Mouse (Mus musculus) midbrain, postnatal 0 days (tissue): ENCODE data around the gene Gm17409. TPM values are rescaled to one million over a fixed set of nuclear protein-coding genes. Genes with fewer than 3 reads are reported as not detected.

Source experiments
- ATAC-seq: fragments of 200-750 bp; cut with Nextera tagmentation; 2 replicates; pipeline ENCODE4 v1.8.0; 2017; ENCODE audit warnings: moderate number of reproducible peaks, mild to moderate bottlenecking, moderate TSS enrichment, moderate library complexity; ENCODE audit not compliant: low FRiP score
- DNase-seq: peaks from one replicate; pipeline ENCODE4 v3.0.0-alpha.2; 2015; ENCODE audit warnings: low spot score
- H3K27ac ChIP-seq: fragments of 300-500 bp; sonication (generic); 2 replicates; pipeline ENCODE4 v1.5.1; 2014; ENCODE audit warnings: low read depth, mild to moderate bottlenecking, low read length, mixed read lengths
- H3K27me3 ChIP-seq: fragments of 300-500 bp; sonication (generic); 2 replicates; pipeline ENCODE4 v1.6.1; 2014; ENCODE audit warnings: low read length, control low read depth, mixed read lengths; ENCODE audit not compliant: insufficient read depth
- H3K36me3 ChIP-seq: fragments of 300-500 bp; sonication (generic); 2 replicates; pipeline ENCODE4 v1.6.1; 2014; ENCODE audit warnings: low read length, control low read depth, mixed read lengths; ENCODE audit not compliant: insufficient read depth
- H3K4me1 ChIP-seq: fragments of 300-500 bp; sonication (generic); 2 replicates; pipeline ENCODE4 v1.6.1; 2014; ENCODE audit warnings: mild to moderate bottlenecking, control low read depth, antibody characterized with exemption, low read length, mixed read lengths; ENCODE audit not compliant: insufficient read depth
- H3K4me2 ChIP-seq: fragments of 300-500 bp; sonication (generic); 2 replicates; pipeline ENCODE4 v1.6.1; 2014; ENCODE audit warnings: low read depth, mild to moderate bottlenecking, low read length, mixed read lengths; ENCODE audit not compliant: poor library complexity, severe bottlenecking
- H3K4me3 ChIP-seq: fragments of 300-500 bp; sonication (generic); 2 replicates; pipeline ENCODE4 v1.5.1; 2014; ENCODE audit warnings: low read depth, mild to moderate bottlenecking, low read length, moderate library complexity
- H3K9ac ChIP-seq: fragments of 300-500 bp; sonication (generic); replicated peaks from 2 replicates; pipeline ENCODE4 v1.6.1; 2014; ENCODE audit warnings: mild to moderate bottlenecking, low read length, moderate library complexity, mixed read lengths; ENCODE audit not compliant: poor library complexity, severe bottlenecking
- H3K9me3 ChIP-seq: fragments of 300-500 bp; sonication (generic); 2 replicates; pipeline ENCODE4 v1.6.1; 2016; ENCODE audit warnings: low read length, control low read depth
- CTCF ChIP-seq: IDR thresholded peaks from 2 replicates; pipeline ENCODE4 v1.5.1; 2016; ENCODE audit warnings: antibody characterized with exemption, mild to moderate bottlenecking
- WGBS: fragments of 180-500 bp; shearing (Covaris S2); extraction: QIAGEN DNeasy Blood & Tissue Kit; methylation state at CpG from one replicate; pipeline ENCODE4 v1.1.7; 2014; 5-methylcytosine and 5-hydroxymethylcytosine counted together
- polyA plus RNA-seq: library from polyadenylated mRNA; unstranded; fragments of >200 nt; fragmentation: Nextera tagmentation; extraction: Ambion mirVana; gene quantifications from 2 replicates; pipeline ENCODE4 v1.2.1, GENCODE M21; 2015
- total RNA-seq: library from RNA; depleted of rRNA; stranded (reverse); fragments of >200 nt; gene quantifications from 2 replicates; pipeline ENCODE4 v1.2.3, GENCODE M21; 2014

Gene Gm17409
- total and polyA plus RNA-seq, 2 experiments from 2014 or later: not detected

DNA sequence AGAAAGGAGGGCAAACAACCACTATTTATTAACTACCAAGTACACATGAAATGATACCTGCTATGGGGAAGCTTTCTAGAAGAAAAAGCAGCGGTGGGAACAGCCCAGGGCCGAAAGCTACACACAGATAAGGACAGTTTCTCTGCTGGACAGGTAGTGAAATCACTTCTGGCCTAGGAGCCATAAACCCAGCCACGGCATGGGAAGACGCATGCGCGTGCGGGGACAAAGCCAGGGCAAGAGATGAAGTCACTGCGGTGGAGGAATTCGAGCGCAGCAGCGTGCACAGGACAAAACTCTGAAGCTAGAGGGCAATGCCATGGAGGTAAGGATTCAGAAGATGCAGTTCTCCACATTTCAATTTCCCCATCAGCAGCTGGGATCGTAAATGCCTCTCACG is 34.4 kb upstream of the Gm17409 start:
- no peak for ATAC-seq
- H3K27ac ChIP-seq: no peak overlapping the region

DNA sequence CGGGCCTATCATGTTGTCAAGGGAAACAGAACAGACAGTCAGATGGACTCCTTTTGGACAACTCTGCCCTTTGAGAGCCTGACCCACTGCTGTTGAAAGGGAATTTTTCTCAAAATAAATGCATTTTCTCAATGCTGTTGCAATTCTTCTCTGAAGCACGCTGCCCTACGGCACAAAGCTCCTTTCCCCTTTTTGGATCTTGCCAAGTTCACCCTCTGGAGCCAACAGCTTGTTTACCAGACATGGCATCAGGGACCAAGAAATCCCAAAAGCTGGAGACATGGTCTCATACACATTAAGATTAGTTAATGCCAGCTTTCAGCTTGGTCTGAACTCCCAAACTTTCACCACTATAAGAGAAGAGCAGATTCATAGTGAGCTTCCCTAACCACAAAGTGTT is 33.0 kb upstream of the Gm17409 start:
- 73% methylated on average over 3 of the region's 3 CpGs for WGBS
- TF ChIP-seq CTCF: no peak
- no peak overlapping the region for H3K4me2 ChIP-seq

More for the DNA sequence above, 34.4 kb upstream of the Gm17409 start:
- no peak for TF ChIP-seq CTCF
- Histone ChIP-seq H3K36me3 (peaks cover 4% of the 10 kb centered on the region; the same call in 1 of the 2 replicates), H3K9me3 (no peaks in the 10 kb centered on the region), H3K4me1 (no peaks in the 10 kb centered on the region), H3K4me3 (no peak overlapping the region), H3K27me3 (no peaks in the 10 kb centered on the region), H3K9ac (no peak overlapping the region), H3K4me2 (no peak overlapping the region)
- no peak for DNase-seq
- WGBS: 93% methylated on average over 13 of the region's 13 CpGs

DNA sequence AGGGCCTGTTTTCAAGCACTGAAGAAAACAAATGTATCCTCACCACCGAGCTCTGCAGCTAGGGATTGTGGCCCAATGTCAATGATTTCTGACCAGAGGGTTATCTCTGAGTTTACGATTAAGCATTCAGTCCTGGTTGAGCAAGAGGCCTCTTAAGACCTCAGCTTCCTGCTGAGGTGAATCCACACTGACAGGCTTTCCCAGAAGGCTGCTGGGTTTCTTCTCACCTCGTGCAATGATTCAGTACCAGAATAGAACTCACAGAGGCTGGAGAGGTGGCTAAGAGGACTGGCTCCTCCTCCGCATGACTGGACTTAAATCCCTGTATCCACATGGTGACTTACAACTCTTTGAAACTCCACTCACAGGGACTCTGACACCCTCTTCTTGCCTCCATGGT is 26.8 kb upstream of the Gm17409 start:
- TF ChIP-seq CTCF: no peak
- no peak overlapping the region for H3K9ac ChIP-seq
- peaks cover 18% of the 10 kb centered on the region for H3K36me3 ChIP-seq
- H3K27me3 ChIP-seq: no peaks in the 10 kb centered on the region
- DNase-seq: no peak
- ATAC-seq: no peak
- 82% methylated on average over 4 of the region's 4 CpGs for WGBS
- no peak overlapping the region for H3K4me3 ChIP-seq
- no peak overlapping the region for H3K4me2 ChIP-seq
- no peak overlapping the region for H3K27ac ChIP-seq
- no peaks in the 10 kb centered on the region for H3K4me1 ChIP-seq
- no peaks in the 10 kb centered on the region for H3K9me3 ChIP-seq

More for the DNA sequence above, 33.0 kb upstream of the Gm17409 start:
- Histone ChIP-seq H3K4me3 (no peak overlapping the region), H3K27ac (no peak overlapping the region), H3K9ac (no peak overlapping the region), H3K4me1 (no peaks in the 10 kb centered on the region), H3K36me3 (peaks cover 4% of the 10 kb centered on the region; the same call in 1 of the 2 replicates), H3K27me3 (no peaks in the 10 kb centered on the region), H3K9me3 (no peaks in the 10 kb centered on the region)
- ATAC-seq: no peak
- DNase-seq: no peak

DNA sequence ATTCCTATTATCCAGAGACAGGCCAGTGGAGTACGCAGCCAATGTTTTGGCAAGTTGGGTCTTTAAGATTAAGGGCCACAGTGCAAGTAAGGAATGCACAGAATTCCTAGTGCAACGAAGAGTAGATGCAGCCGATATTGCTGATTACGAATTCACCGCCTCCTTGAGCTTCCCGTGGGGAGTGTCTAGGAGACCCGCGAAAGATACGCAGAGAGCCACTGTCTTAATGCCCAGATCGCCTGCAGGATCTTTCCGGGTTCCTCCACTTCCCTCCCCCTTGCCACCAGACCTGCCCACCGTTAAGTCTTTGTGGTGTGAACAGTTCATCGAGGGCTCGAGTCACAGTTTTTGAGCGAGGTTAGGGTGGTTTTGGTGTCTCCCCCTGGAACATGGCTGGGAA is 22.9 kb upstream of the Gm17409 start:
- peaks cover 14% of the 10 kb centered on the region for H3K36me3 ChIP-seq
- H3K27me3 ChIP-seq: no peaks in the 10 kb centered on the region
- H3K4me3 ChIP-seq: no peak overlapping the region
- no peak for DNase-seq
- H3K27ac ChIP-seq: no peak overlapping the region
- H3K4me1 ChIP-seq: no peaks in the 10 kb centered on the region
- TF ChIP-seq CTCF: no peak
- H3K9me3 ChIP-seq: no peaks in the 10 kb centered on the region
- no peak overlapping the region for H3K4me2 ChIP-seq
- no peak for ATAC-seq
- H3K9ac ChIP-seq: no peak overlapping the region
- WGBS: 96% methylated on average over 15 of the region's 15 CpGs

DNA sequence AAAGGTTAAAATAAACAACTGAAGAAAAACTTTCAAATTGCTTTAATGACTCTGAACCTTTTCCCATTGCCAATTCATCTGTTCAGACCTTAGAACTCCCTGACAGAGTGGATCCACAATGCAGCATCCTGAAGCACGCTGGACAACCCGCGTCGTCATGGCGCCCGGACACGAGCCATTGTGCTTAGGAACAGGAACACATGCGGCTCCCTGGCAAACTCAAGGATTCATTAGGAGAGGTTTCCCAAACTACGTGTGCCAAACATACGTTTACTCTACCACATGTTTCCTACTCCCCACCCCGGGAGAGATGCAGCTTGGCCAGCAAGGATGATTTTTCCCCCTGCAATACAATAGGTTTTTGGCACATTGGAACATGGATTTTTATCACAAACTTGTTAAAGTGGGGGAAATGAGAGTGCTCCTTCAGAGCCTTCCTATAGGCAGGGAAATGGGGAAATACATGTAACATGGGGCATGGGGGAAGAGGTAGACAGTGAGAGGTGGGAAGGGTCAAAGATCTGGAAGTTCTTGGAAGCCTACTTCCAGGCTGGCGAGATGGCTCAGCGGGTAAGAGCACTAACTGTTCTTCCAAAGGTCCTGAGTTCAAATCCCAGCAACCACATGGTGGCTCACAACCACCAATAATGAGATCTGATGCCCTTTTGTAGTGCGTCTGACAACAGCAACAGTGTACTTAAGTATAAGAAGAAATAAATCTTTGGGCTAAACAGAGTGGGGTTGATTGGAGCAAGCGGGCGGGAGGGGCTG is 15.6 kb upstream of the Gm17409 start:
- ATAC-seq (no peak), DNase-seq (peak; percentile 33)
- Histone ChIP-seq H3K4me1 (no peaks in the 10 kb centered on the region), H3K27ac (no peak overlapping the region), H3K36me3 (peaks cover 9% of the 10 kb centered on the region), H3K9ac (no peak overlapping the region), H3K4me2 (no peak overlapping the region), H3K4me3 (no peak overlapping the region), H3K27me3 (no peaks in the 10 kb centered on the region), H3K9me3 (no peaks in the 10 kb centered on the region)
- no peak for TF ChIP-seq CTCF
- WGBS: 90% methylated on average over 16 of the region's 16 CpGs

DNA sequence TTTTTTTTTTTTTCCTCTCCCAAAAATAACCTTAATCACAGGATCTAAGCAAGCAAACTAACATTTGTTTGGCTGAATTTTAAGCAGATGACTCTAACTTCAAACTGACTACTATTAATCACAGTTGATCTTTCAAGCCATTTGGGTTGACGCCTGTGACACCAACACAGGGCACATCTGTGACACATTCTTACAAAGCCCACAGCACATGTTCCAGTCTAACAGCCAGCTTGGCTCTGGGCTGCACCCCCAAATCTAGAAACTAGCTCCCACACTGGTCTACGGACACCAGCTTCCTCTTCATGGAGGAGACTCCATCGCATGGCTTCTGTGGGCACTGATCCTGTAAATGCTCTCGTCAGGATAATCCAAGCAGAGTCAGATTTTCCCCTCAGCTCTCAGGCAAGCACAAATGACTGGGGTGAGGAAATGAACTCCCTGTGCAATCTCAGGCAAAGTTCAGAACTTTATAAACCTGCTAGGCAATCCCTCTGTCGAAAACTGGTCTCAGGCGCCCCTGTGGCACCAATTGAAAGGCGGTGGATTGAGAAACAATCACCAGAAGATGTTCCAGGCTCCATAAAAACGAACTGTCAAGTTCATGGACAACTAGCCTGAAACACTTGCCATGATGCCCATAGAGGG is 13.0 kb upstream of the Gm17409 start:
- TF ChIP-seq CTCF: no peak
- Histone ChIP-seq H3K4me3 (no peak overlapping the region), H3K27ac (no peak overlapping the region), H3K4me1 (no peaks in the 10 kb centered on the region), H3K36me3 (peaks cover 12% of the 10 kb centered on the region), H3K9ac (no peak overlapping the region), H3K4me2 (no peak overlapping the region), H3K9me3 (no peaks in the 10 kb centered on the region), H3K27me3 (no peaks in the 10 kb centered on the region)
- no peak for DNase-seq
- 93% methylated on average over 8 of the region's 8 CpGs for WGBS
- no peak for ATAC-seq
